Mouse (Mus musculus) kidney, postnatal 0 days (tissue): ENCODE measurements around the gene Vmn1r219. TPM values are rescaled to one million over a fixed set of nuclear protein-coding genes. Genes with fewer than 3 reads are reported as not detected.
"Not testable (repeated sequence)": the region's sequence is repeated elsewhere in the genome, so short reads cannot be mapped to it uniquely, and the experiment has no call there.

ENCODE experiments used
- ATAC-seq: fragments of 200-750 bp; cut with Nextera tagmentation; replicated peaks from 2 replicates; pipeline ENCODE4 v1.8.0; 2017; ENCODE audit warnings: low read depth, moderate number of reproducible peaks, moderate TSS enrichment, moderate library complexity; ENCODE audit not compliant: low FRiP score
- DNase-seq: peaks from one replicate; pipeline ENCODE4 v3.0.0-alpha.2; 2016; ENCODE audit warnings: low spot score
- H3K27ac ChIP-seq: fragments of 300-500 bp; sonication (generic); 2 replicates; pipeline ENCODE4 v1.5.1; 2014; ENCODE audit warnings: mild to moderate bottlenecking
- H3K27me3 ChIP-seq: fragments of 300-500 bp; sonication (generic); 2 replicates; pipeline ENCODE4 v1.6.1; 2014; ENCODE audit warnings: low read length, mixed read lengths; ENCODE audit not compliant: insufficient read depth
- H3K36me3 ChIP-seq: fragments of 300-500 bp; sonication (generic); 2 replicates; pipeline ENCODE4 v1.6.1; 2014; ENCODE audit warnings: low read length, mixed read lengths; ENCODE audit not compliant: insufficient read depth
- H3K4me1 ChIP-seq: fragments of 300-500 bp; sonication (generic); replicated peaks from 2 replicates; pipeline ENCODE4 v1.6.1; 2014; ENCODE audit warnings: antibody characterized with exemption, low read length, mixed read lengths; ENCODE audit not compliant: insufficient read depth
- H3K4me2 ChIP-seq: fragments of 300-500 bp; sonication (generic); 2 replicates; pipeline ENCODE4 v1.6.1; 2014; ENCODE audit warnings: mild to moderate bottlenecking, low read length, moderate library complexity, mixed read lengths
- H3K4me3 ChIP-seq: fragments of 300-500 bp; sonication (generic); replicated peaks from 2 replicates; pipeline ENCODE4 v1.5.1; 2014; ENCODE audit warnings: low read depth, low read length
- H3K9ac ChIP-seq: fragments of 300-500 bp; sonication (generic); 2 replicates; pipeline ENCODE4 v1.6.1; 2014; ENCODE audit warnings: low read depth, low read length
- H3K9me3 ChIP-seq: fragments of 300-500 bp; sonication (generic); replicated peaks from 2 replicates; pipeline ENCODE4 v1.6.1; 2016; ENCODE audit warnings: low read length, inconsistent platforms, mixed read lengths
- CTCF ChIP-seq: IDR thresholded peaks from 2 replicates; pipeline ENCODE4 v1.5.1; 2016; ENCODE audit warnings: antibody characterized with exemption, low read depth, mild to moderate bottlenecking, moderate library complexity
- WGBS: fragments of 180-500 bp; shearing (Covaris S2); extraction: QIAGEN DNeasy Blood & Tissue Kit; methylation state at CpG from one replicate; pipeline ENCODE4 v1.1.7; 2014; 5-methylcytosine and 5-hydroxymethylcytosine counted together
- polyA plus RNA-seq: library from polyadenylated mRNA; unstranded; fragments of >200 nt; fragmentation: Nextera tagmentation; extraction: Ambion mirVana; gene quantifications from 2 replicates; pipeline ENCODE4 v1.2.1, GENCODE M21; 2015

The Vmn1r219 gene
- polyA plus RNA-seq = not detected in 2 replicates

DNA sequence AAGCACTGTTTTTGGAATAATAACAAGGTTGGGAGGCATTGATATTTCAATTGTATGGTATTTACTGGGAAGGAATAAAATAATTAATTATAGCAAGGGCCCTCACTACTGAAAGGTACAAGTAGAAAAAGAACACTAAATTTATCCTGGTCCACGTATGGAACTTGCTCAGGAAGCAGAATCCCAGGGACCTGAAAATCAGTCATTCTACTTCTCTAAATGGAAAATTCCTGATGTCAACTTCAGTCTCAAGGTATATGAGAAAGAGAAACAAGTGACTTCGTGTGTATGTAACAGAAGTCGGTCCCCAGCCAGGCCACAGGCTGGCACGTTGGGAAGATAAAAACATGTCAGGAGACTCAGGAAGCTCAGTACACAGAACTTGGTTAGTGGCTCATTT lies at the start of gene Vmn1r219:
Gene Vmn1r219, plus strand, starts transcription at position 301 of the 400 bp plus-strand sequence.
- 72% methylated on average over 4 of the region's 4 CpGs for WGBS
- DNase-seq (no peak), ATAC-seq (no peak)
- H3K4me2 ChIP-seq = no peak within 1 kb of the TSS
- H3K36me3 ChIP-seq = no peaks in the 10 kb centered on the region
- TF ChIP-seq CTCF = no peak
- H3K4me3 ChIP-seq = no peak within 1 kb of the TSS
- H3K9me3 ChIP-seq = no peaks in the 10 kb centered on the region
- no peaks in the 10 kb centered on the region for H3K27me3 ChIP-seq
- H3K9ac ChIP-seq = no peak within 1 kb of the TSS
- no peak within 1 kb of the TSS for H3K27ac ChIP-seq
- H3K4me1 ChIP-seq = no peaks in the 10 kb centered on the region

DNA sequence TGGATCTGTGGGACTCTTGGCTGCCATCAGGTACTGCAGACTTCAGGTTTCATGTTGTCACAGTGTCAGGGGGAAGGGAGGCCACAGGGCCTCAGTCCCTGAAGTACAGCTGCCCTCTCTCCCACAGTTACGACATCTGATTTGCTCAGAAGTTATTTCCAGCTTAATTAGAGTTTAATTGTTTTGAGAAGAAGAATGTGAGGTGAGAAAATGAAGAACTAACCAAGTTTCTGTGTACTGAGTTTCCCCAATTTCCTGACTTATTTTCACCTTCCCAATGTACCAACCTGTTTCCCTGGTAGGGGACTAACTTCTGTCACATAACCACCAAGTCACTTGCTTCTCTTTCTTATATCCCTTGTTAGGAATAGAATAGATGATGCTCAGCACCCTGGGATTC lies 41.0 kb upstream of the Vmn1r219 start, which contains the start of gene Vmn1r217:
Gene Vmn1r217, minus strand, starts transcription at position 101 of the 400 bp plus-strand sequence.
- H3K27me3 ChIP-seq, H3K36me3 ChIP-seq, DNase-seq, ATAC-seq, H3K4me1 ChIP-seq, H3K4me2 ChIP-seq, H3K9ac ChIP-seq, H3K9me3 ChIP-seq, H3K27ac ChIP-seq, H3K4me3 ChIP-seq: not testable (repeated sequence)
- WGBS = 77% methylated on average over 1 of the region's 1 CpGs

DNA sequence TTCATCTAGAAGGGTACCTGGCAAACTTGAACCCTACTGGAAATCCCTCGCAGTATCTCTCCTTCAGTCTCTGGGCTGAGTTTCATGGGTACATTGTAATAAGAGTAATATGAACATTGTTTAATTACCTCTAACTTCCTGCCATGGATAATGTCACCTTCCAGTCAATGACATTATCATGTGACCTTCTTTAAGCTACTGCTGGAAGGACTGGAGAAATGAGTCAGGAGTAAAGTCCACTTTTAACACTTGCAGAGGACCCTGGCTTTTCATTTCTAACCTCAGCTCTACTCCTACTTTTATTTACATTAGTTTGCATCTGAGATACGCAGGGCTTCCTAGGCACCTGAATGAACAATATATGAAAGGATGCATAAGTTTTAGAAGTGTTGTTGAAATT lies 38.5 kb upstream of the Vmn1r219 start:
- WGBS = 85% methylated on average over 2 of the region's 2 CpGs
- Histone ChIP-seq H3K4me3 (no peak overlapping the region), H3K36me3 (no peaks in the 10 kb centered on the region), H3K9ac (no peak overlapping the region), H3K27ac (no peak overlapping the region), H3K27me3 (no peaks in the 10 kb centered on the region), H3K4me2 (no peak overlapping the region), H3K4me1 (no peaks in the 10 kb centered on the region), H3K9me3 (no peaks in the 10 kb centered on the region)
- TF ChIP-seq CTCF = no peak
- no peak for ATAC-seq
- no peak for DNase-seq

DNA sequence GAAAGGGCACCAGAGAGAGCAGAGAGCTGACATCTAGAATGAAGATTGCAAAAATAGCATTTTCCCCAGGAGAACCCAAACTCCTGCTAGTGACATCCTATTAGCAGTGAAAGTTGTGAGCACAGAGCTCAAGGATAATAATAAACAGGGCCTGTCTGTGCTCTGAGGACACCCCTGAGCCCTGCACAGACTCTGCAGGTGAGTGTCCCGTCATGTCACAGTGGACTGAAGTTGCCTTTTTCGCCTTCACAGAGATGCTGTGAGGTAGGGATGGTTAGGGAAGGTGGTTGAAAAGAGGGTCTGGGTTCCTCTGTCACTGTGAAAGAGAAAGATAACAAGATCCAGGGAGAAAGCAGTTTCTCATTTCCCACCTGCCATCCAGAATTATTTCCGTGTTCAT lies 26.0 kb upstream of the Vmn1r219 start, which contains the start of gene Vmn1r218:
Gene Vmn1r218, plus strand, starts transcription at position 57 of the 400 bp plus-strand sequence.
- no peak within 1 kb of the TSS for H3K9ac ChIP-seq
- no peak within 1 kb of the TSS for H3K4me2 ChIP-seq
- no peak for TF ChIP-seq CTCF
- no peak within 1 kb of the TSS for H3K27ac ChIP-seq
- no peaks in the 10 kb centered on the region for H3K4me1 ChIP-seq
- H3K27me3 ChIP-seq = no peaks in the 10 kb centered on the region
- DNase-seq = no peak
- no peaks in the 10 kb centered on the region for H3K36me3 ChIP-seq
- H3K4me3 ChIP-seq = no peak within 1 kb of the TSS
- ATAC-seq = no peak
- WGBS = 61% methylated on average over 3 of the region's 3 CpGs
- H3K9me3 ChIP-seq = no peaks in the 10 kb centered on the region

DNA sequence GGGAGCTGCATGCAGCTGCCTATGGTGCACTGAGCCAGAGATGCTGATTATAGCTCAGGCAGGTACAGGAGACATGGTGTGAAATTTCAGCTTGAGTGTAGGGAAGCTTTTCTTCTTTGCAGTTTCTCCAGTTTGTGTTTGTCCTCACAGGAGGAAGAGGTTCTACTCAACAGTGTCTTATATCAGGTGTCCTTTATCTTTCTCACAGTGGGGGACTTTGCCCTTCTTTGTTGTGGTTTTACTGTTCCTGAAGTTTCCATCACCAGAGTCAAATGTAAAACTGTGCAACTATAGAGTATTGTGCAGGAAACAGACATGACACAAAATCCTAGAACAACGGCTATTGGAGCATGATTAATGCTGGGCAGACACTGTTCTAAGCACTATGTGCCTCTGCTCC lies 25.6 kb upstream of the Vmn1r219 start:
- no peaks in the 10 kb centered on the region for H3K36me3 ChIP-seq
- DNase-seq (no peak), ATAC-seq (no peak)
- 38% methylated on average over 1 of the region's 1 CpGs for WGBS
- H3K4me2 ChIP-seq = no peak overlapping the region
- no peak overlapping the region for H3K27ac ChIP-seq
- H3K4me1 ChIP-seq = no peaks in the 10 kb centered on the region
- H3K9me3 ChIP-seq = no peaks in the 10 kb centered on the region
- H3K9ac ChIP-seq = no peak overlapping the region
- H3K27me3 ChIP-seq = no peaks in the 10 kb centered on the region
- no peak overlapping the region for H3K4me3 ChIP-seq
- no peak for TF ChIP-seq CTCF

DNA sequence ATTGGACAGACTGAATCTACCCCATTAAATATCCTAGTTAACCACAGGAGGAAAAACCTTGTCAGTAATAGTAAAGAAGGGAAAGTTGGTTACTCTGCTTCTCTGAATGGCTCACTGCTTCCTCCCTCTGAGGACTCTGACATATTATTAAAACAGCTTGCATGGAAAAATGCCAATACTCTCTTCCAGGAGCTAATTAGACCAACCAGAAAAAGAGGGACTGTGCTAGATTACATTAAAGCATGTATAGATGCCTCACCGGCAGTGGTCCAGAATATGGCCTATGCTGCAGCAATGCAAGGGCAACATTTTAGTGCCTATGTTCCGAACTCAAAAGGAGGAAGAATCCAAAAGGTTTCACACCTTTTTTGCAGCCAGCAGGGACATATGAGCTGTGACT lies 20.2 kb upstream of the Vmn1r219 start:
- Histone ChIP-seq H3K4me2 (no peak overlapping the region), H3K4me3 (no peak overlapping the region), H3K9me3 (no peaks in the 10 kb centered on the region), H3K4me1 (no peaks in the 10 kb centered on the region), H3K27ac (no peak overlapping the region), H3K27me3 (no peaks in the 10 kb centered on the region), H3K36me3 (no peaks in the 10 kb centered on the region), H3K9ac (no peak overlapping the region)
- 86% methylated on average over 2 of the region's 2 CpGs for WGBS
- no peak for TF ChIP-seq CTCF
- no peak for ATAC-seq
- DNase-seq = no peak

DNA sequence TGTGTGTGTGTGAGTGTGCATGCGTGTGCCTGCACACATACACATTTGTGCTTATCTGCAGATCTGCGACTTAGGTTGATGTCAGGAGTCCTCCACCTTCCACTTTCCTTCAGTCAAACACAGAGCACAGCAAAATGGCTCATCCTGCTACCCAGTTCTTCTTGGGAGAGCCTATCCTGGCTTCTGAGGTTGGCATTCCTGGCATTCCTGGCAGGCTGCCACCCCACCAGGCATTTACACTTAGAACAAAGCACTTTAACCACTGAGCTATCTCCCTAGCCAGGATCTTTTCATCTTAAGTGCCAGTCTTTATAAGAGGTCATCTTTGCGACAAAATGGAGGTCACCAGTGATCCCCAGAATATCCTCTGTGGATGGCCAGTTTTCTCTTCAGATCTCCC lies 1.3 kb upstream of the Vmn1r219 start:
- no peak for TF ChIP-seq CTCF
- Histone ChIP-seq H3K4me1 (no peaks in the 10 kb centered on the region), H3K36me3 (no peaks in the 10 kb centered on the region), H3K4me2 (no peak overlapping the region), H3K9me3 (no peaks in the 10 kb centered on the region), H3K27ac (no peak overlapping the region), H3K27me3 (no peaks in the 10 kb centered on the region), H3K4me3 (no peak overlapping the region), H3K9ac (no peak overlapping the region)
- DNase-seq = no peak
- 75% methylated on average over 3 of the region's 3 CpGs for WGBS
- ATAC-seq = no peak

DNA sequence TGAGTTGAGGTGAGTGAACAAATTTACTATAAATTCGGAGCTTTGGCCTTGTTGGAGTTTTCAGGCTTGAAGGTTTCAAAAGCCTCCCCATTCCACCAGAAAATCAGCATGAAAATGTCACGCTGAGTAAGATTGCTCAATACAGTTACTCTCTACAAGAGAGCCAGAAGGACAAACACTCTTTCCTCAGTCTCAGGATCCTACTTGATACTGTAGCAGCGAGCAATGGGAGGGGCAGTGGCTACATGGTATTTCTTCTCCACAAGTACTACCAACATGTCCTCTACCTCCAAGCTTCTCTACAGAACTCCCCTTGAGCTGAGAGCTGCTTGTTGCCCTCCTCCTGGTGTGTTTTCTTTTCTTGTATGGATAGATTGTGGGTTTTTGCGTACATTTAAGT lies 7.4 kb downstream of the Vmn1r219 start:
- H3K27ac ChIP-seq, H3K4me1 ChIP-seq, DNase-seq, H3K36me3 ChIP-seq, ATAC-seq, H3K9ac ChIP-seq, H3K9me3 ChIP-seq, H3K27me3 ChIP-seq, H3K4me2 ChIP-seq, H3K4me3 ChIP-seq: not testable (repeated sequence)
- WGBS = 86% methylated on average over 4 of the region's 4 CpGs
